ENCODE assay signal across 16 mouse cellular contexts in the genomic region with DNA sequence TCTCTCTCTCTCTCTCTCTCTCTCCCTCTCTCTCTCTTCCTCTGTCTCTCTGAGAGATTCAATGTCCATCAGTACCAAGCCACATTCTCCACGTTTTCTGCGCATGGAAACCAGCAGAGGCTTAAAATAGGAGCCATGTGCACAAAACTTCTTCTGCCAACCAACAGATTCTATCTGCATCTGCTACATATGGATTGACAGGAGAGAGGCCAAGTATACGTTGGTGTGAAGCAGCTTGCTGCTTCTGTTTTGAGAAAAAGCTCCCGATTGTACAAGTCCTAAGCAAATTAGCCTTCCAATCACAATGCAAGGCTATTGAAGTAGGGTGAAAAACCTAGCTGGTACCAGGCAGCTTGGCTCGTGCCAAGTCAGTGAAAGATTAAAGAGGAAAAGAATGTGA.
A peak's percentile ranks its signal among the peaks of the same experiment; 100 is the strongest.
DNase-seq lines count a peak whose midpoint lies in the region; ATAC-seq and TF ChIP-seq lines count a peak whose summit lies in the region.
"Had no signal": no experiment of that assay in that cellular context is flagged by ENCODE, and none has a peak within 500 bp of the region (broad histone marks: within the 10 kb centered on the region; RNA-seq: fewer than 3 reads in every experiment).

No protein-coding gene starts in this region.

- no peak overlapping the region for H3K27ac ChIP-seq in hindbrain, postnatal 0 days
- H3K27ac ChIP-seq: heart, embryonic 13.5 days had no signal

- H3K36me3 ChIP-seq in hindbrain, postnatal 0 days (ENCODE audit: insufficient read depth, low read length), result no peaks in the 10 kb centered on the region
- H3K36me3 ChIP-seq: heart, embryonic 13.5 days had no signal

- intact Hi-C loops in left cerebral cortex, postnatal 4 days (cut with DNase I), result loop anchor here (10.0 kb wide), 1 partner anchor 157 kb away; no protein-coding TSS in a partner anchor

- TF ChIP-seq CTCF in hindbrain, postnatal 0 days (IDR thresholded peaks at IDR 0.05; ENCODE audit: low read depth), result no peak

- no peaks in the 10 kb centered on the region for H3K27me3 ChIP-seq in hindbrain, postnatal 0 days (ENCODE audit: insufficient read depth, low read length)
- H3K27me3 ChIP-seq: heart, embryonic 13.5 days had no signal

- no peaks in the 10 kb centered on the region for H3K9me3 ChIP-seq in hindbrain, postnatal 0 days (ENCODE audit: low read length)
- H3K9me3 ChIP-seq: heart, embryonic 13.5 days had no signal

- 63% methylated on average over 5 of the region's 5 CpGs for WGBS in hindbrain, postnatal 0 days

- H3K4me1 ChIP-seq in hindbrain, postnatal 0 days (ENCODE audit: insufficient read depth, low read length), result no peaks in the 10 kb centered on the region
- H3K4me1 ChIP-seq: heart, embryonic 13.5 days had no signal

- H3K4me2 ChIP-seq in hindbrain, postnatal 0 days (ENCODE audit: low read depth, low read length), result no peak overlapping the region
- H3K4me2 ChIP-seq: heart, embryonic 13.5 days; midbrain, embryonic 11.5 days had no signal

- no peak overlapping the region for H3K9ac ChIP-seq in hindbrain, postnatal 0 days (replicated peaks; ENCODE audit: low read length)
- H3K9ac ChIP-seq: heart, embryonic 13.5 days had no signal

- no peak for ATAC-seq in hindbrain, postnatal 0 days
- ATAC-seq: intestine, postnatal 0 days had no signal

- peak; percentile 14 for DNase-seq in left cerebral cortex, adult 11 months (ENCODE audit: low spot score)
- no peak for DNase-seq in left cerebral cortex, postnatal 4 days
- peak; percentile 8 to 38 for DNase-seq in layer of hippocampus, adult 18-20 months (ENCODE audit: low spot score in 2 of 2)
- DNase-seq in left cerebral cortex, adult 9 months (ENCODE audit: low spot score in 2 of 2), result peak; percentile 10 to 35
- DNase-seq in telencephalon, adult 2 months (ENCODE audit: low read depth, low spot score), result peak; percentile 39
- no peak for DNase-seq in cerebellum, postnatal 25 days
- DNase-seq in Muller cell, postnatal 12 days (ENCODE audit: inconsistent ontology term), result no peak
- no peak for DNase-seq in hindbrain, postnatal 0 days (ENCODE audit: low spot score)
- DNase-seq: cerebellum, adult 18-20 months; kidney, postnatal 36 days; lung, postnatal 4 days; thymus, adult 18-20 months had no signal

- no peak overlapping the region for H3K4me3 ChIP-seq in hindbrain, postnatal 0 days (ENCODE audit: low read length)
- H3K4me3 ChIP-seq: heart, embryonic 13.5 days; myocyte had no signal

Comparison
In these comparisons a context has a peak if more than half of its experiments do, and no peak if none do; other contexts are left out.
1. DNase-seq: peak in left cerebral cortex, adult 11 months (single experiment), layer of hippocampus, adult 18-20 months (2 of 2), left cerebral cortex, adult 9 months (2 of 2) and telencephalon, adult 2 months (single experiment); none in left cerebral cortex, postnatal 4 days (single experiment), cerebellum, postnatal 25 days (0 of 2), Muller cell, postnatal 12 days (single experiment) and hindbrain, postnatal 0 days (single experiment).